Mouse (Mus musculus) c-Kit-positive CD71-positive TER-119-positive erythroid progenitor cells, embryonic 14.5 days (primary cell): ENCODE results near the gene Apof.

Experiments used
- DNase-seq: peaks from one replicate; pipeline ENCODE4 v3.0.0-alpha.2; 2013; ENCODE audit warnings: low spot score

The Apof gene

DNA sequence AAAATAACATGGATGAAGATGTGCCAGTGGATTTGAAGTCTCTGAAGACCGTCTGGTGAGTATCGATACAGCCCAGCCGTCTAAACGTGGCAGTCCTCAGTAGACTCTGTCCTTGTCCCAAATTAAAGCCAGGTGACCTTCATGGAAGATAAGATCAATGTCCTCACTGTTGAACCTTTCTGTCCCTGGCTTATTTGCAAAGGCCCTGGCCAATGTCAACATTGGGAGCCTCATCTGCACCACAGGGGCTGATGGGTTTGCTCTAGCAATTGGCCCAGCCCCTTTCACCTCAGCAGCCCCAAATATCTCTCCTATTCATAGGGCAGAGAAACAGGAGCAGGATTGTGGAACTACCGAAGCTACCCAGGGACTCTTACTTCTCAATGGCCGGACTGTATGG, at the start of gene Apof:
TSS of gene Apof (plus strand) at position 301 of the 400 bp plus-strand sequence.
- DNase-seq = no peak

DNA sequence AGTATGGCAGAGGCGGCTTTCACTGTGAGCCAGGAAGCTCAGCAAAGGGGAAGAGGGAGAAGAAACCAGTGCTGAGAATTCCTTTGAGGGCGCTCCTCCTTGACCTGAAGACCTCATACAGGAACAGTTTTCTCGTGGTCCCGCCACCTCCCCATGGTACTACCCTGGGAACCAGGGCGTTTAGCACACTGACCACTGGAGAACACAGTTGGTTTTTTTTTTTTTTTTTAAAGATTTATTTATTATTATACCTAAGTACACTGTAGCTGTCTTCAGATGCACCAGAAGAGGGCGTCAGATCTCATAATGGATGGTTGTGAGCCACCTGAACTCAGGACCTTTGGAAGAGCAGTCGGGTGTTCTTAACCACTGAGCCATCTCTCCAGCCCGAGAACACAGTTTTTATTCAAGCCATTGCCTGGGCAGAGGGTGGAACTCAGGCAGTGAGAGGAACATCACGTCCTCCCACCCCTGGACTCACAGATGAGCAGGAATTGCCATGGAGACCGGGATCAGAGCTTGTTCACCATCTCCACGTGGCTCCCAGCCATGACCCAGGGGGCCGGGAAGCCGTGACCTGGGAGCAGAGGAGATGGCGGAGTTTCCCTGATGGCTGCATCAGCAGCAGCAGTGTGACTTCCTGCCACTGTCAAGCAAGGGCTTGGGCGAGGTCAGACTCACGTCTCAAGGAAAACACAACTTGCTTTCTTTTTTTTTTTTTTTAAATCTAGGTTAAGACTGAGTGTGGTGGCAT, 46.8 kb upstream of the Apof start:
- DNase-seq = no peak

DNA sequence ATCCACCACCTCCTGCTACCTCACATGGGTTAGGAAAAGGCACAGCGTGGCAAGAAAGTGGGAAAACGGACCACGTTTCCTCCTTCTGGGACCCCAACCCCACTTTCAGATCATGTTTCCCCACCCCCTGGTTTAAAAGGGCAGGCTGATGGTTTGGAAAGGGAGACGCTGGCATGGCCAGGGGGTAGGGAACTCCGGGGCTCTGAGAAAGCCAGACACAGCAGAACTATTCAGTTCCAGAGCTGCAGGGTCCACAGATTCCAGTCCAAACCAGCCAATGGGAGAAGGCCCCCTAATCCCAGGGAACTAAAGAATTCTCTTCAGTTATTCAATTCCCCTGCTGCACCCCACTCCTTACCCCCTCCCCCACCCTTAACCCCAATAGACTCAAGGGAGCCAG, 43.4 kb upstream of the Apof start:
- no peak for DNase-seq

DNA sequence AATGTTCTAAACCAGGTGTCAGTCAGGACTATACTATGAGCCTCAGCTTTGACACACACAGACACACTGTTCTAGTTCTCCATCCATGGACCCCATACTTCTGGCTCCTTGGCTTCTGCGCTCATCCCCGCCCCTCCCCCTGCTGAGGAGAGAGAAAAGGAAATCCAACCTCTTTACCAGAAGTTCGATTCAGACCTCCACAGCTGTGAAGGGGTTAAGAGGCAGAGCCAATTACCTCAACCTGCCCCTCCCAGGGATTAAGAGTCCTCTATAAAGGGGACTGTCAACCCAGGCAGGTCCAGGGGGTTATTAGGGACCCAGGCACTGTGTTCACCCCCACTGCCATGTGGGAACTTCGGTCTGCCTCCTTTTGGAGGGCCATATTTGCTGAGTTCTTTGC, 42.9 kb upstream of the Apof start, which contains the start of gene Mip:
TSS of gene Mip (plus strand) at position 301 of the 400 bp plus-strand sequence.
- no peak for DNase-seq

DNA sequence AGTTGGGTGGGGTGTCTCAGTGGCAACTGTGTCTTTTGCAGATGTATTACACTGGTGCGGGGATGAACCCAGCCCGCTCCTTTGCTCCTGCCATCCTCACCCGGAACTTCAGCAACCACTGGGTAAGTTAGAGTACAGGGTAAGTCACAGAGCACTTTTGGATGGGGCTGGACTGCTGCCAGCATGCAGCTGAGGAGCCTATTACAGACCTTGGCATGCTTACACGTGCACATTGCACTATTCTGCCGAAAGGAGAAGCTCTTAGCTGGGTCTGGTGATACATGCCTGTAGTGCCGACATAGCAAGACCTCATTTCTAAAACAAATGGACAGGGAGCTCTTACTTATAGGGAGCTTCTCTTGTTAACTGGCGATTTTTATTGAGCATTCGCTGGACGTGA, 40.9 kb upstream of the Apof start:
- DNase-seq = no peak

DNA sequence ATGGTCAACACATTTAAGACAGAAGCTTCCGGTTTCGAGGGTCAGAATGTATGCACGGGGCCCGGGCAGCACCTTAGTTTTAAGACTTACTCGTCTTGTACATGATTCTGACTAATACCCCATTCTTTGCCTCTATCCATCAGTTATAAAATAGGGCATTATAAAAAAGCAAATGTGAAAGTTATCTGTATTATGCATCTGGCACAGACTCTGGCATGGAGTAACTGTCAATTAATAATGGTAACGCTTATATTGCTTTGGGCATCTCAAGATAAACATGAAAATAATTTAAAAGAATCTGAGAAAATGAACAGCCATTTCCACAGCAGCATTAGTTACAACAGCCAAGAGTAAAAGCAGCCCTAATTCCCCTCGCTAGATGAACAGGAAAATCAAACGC, 40.5 kb upstream of the Apof start:
- no peak for DNase-seq

DNA sequence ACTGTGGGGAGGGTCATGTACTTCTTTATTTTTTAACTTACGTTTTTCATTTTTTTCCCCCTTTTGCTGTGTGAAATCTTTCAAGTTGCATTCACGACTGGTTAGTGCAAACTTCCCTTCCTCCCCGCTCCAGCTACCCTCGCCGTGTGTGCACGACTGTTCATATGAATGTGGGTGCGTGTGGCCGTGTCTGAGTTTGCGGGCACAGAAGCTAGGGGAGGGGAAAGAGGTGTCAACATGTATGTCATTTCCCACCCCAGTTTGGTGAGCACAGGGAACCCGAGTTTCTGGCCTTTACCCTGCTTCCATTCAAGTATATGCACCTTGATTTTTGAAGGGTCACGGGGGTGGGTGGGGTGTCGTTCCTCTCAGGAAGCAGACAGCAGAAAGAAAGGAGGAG, 37.9 kb upstream of the Apof start:
- DNase-seq = no peak

DNA sequence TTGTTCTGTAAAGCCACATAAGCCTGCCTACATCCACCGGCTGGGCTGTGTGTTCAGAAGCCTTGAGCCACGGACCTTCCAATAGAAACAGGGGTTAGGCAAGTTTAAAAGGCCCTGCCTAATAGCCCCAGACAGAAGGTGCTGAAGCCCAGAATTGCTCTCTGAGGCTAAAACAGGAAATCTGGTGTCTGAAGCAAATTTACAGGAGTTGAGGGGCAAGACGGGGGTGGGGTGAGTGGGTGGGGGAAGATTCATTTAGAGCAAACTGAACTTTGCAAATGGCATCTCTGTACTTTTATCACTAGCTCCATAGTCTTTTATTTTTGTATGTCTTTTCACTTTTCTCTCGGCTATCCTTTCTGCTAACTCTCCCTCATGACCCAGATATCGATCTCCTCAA, 37.3 kb upstream of the Apof start:
- DNase-seq = no peak

DNA sequence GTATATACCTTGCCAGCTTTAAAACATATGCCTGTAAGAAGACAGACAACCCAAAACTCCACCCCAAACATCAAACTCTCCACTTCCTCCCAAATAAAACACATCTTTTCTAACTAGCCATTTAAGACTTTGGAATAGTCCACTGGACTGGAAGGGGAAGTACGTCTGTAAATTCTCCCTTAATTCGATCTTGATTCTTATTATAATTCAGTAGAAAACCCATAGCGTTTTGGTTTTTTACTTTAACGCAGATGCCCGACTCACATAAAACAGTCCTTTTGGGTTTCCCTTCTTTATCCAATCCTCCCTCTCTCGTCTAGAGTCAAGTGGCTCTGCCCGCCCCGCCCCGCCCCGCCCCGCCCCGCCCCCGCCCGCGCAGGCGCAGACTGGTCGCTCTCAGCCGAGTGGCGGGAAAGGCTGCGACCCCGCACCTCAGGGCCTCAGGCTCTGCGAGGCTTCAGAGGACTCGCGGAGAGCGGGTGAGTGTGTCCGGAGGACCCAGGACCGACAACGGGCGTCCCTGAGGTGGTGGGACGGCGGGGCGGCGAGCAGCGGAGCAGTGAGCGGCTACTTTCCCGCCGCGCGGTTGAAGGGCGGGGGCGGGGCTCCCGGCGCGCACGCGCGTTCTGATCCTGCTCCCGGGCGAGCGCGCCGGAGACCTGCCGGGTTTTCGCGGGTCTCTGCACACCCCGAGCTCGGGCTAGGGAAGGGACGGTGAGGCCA, 36.6 kb upstream of the Apof start, which contains the start of gene Timeless:
TSS of gene Timeless (plus strand) at position 369 of the 723 bp plus-strand sequence.
- DNase-seq = peak; percentile 80

DNA sequence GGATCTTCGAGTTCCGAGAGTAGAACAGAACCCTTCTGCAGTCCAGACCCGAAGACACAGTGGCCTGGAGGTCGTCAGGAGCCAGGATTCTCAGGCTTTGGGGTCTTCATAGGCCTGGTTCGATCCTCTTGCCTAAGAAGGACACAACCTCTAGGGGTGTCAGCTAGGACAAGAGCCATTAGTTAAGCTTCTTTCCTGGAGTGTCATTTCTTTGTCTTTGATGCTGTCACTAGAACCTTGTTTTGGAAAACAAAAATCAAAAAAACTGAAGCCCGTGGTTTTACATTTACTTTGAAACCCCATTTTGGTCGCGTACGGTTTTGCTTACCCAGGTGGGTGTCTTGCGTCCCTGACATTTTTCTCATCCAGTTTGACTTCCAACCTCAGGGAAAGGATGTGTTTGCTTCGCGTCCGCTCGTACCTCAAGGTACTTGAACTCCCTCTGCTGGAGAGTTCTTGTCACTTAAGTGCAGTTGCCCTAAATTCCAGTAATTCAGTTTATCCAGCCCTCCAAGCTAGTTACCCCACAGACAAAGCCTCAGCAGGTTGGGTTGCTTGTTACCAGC, 36.0 kb upstream of the Apof start:
- peak; percentile 85 for DNase-seq

DNA sequence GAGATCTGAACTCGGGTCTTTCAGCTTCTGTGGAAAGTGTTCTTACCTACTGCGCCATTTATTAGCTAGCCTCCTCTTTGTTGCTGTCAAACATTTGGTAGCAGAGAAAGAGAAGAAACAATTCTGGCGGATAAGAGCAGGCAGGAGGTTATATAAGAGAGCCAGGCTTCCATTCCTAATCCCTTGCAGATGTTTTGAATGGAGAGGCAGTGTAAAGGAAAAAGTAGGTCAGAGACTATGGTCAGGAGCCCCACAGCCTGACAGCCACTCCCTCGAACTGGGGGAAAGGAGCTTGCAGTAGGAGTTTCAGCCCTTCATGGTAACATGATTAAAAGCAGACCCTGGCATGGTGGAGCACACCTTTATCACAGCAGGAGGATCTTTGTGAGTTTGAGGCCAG, 32.1 kb upstream of the Apof start:
- no peak for DNase-seq

DNA sequence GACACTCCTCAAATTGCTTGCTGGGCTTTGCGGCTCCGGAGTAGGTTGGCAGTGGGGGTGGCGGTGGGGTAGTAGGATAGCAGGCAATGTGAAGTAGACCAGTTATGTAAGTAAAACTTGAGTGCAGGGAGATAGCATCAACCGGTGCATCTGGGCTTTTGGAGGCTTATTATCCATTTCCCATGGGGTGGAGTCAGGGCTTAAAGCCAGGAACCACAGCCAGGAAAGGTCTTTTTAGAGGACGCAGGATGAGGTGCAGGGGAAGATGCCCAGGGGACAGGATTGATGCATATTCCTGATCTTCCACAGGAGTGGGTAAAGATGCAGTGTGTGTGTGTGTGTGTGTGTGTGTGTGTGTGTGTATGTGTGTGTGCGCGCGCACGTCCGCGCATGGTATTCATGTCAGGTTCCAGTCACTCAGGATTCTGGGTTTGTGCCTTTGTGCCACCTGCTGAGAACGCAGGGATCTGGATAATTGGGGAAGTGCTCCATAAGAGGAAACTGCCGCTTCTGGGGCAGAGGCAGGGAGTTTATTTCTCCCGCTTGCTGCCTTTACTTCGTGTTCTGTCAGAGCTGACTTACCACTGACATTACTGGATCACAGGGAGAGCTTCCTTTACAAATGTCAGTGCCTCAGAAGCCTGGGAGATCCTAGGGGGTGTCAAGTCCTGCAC, 30.5 kb upstream of the Apof start:
- DNase-seq = no peak

DNA sequence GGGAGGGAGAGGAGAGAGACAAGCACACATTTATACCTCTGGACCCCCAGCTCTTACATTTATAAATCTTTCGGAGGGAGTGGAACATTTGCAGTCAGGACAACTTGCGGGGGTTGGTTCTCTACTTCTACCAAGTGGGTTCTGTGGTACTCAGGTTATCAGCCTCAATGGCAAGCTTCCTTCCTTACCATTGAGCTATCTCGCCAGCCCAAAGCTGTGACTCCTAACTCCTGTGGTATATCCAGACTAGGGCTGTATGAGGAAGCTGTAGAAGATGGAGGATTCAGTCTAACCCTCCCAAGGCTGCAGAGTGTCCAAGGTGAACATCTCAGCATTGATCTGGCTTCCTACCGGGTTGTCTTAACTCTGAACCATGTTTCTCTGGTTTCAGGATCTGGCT, 29.3 kb upstream of the Apof start:
- DNase-seq = no peak

DNA sequence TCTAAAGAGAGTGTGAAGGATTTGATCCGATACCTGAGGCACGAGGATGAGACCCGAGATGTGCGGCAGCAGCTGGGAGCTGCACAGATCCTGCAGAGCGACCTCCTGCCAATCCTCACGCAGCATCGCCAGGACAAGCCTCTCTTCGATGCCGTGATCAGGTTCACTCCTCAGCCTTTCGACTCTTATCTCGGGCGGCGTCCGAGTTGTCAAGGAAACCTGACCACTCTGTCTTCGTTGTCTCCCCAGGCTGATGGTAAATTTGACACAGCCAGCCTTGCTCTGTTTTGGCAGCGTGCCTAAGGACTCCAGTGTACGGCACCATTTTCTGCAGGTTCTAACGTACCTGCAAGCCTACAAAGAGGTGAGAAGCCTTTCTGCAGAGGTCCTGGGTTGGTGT, 28.3 kb upstream of the Apof start:
- no peak for DNase-seq

DNA sequence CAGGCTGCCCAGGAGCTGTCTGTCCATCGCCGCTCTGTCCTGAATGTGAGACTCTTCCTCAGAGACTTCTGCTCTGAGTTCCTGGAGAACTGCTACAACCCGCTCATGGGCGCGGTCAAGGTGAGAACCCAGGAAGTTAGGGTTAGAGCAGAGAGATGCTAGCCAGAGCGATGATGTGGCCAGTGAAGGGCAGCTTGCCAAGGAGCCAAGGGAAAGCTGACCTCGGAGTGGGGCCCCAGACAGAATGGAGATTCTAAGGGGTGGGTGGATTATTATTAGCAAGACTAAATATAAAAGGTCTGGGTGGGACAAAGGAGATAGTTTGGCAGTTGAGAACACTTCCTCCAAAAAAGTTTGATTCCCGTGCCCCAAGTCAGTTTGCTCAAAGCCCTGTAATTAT, 25.2 kb upstream of the Apof start:
- DNase-seq = no peak

DNA sequence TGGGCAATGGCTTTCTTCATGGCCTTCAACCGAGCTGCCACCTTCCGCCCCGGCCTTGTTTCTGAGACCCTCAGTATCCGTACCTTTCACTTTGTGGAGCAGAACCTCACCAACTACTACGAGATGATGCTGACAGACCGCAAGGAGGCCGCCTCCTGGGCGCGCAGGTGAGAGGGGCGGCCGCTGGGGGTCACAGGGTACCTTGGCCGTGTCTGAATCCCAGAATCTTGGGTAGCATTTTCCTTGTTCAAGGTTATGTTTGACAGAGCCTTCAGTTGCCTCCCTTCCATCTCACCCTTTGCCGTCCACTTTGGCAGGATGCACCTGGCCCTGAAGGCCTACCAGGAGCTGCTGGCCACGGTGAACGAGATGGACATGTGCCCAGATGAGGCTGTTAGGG, 24.4 kb upstream of the Apof start:
- no peak for DNase-seq

DNA sequence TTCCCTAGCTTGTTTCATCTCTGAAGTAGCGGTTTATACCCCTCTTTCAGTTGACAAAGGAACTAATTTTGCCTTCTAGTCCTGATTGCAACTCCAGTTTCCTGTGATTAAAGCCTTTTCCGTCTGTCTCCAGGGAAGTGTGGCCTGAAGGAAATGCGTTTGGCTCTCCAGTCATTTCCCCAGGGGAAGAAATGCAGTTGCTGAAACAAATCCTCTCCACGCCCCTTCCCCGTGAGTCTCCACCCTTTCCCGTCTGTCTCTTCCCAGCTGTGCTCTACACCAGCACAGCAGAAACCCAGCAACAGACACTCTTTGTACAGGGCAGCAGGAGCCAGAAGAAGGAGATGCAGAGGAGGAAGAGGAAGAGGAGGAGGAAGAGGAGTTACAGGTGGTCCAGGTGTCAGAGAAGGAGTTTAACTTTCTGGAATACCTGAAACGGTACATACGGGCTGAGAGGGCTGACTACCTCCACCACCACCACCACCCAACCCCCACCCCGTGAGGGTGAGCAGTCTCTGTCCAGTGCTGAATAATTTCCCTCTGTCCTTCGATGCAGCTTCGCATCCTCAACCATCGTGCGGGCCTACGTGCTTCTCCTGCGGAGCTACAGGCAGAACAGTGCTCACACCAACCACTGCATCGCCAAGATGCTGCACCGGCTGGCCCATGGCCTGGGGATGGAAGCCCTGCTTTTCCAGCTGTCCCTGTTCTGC, 21.3 kb upstream of the Apof start:
- DNase-seq = no peak

DNA sequence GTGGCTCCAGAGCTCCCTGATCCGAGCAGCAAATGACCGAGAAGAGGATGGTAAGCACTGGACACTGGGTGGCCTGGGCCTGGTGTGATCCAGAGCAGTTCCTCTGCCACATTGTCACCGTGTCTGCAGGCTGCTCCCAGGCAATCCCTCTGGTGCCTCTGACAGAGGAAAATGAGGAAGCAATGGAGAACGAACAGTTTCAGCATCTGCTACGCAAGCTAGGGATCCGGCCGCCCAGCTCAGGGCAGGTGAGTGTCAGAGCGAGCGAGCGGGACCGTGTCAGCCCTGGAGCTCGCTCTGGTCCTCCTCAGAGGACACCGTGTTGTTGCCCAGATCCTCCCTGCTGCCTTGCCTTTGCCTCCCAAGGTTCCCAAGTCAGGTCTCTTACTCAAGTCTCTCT, 17.9 kb upstream of the Apof start:
- no peak for DNase-seq

DNA sequence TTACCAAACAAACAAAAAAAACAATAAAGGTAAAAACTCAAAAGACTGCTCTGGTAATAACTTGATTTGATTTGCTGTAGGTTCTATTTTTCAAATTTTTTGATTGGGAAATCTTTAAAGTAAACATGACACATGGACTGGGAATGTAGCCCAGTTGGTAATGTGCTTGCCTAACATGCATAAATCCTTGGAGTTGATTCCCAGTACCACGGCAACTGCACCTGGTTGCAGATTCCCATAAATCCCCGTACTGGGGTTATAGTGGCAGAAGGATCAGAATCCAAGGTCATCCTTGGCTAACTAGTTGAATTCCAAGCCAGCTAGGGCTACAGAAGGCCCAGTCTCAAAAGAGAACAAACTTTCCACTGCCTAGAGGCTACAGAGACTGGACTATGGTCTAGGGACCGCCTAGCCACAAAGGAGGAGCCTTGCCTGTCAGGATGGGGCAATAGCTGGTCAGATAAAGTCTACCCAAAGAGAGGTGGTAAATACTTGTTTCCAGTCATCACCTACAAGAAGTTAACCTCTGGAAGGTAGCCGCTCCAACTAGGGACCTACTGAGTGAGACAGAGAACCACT, 14.7 kb upstream of the Apof start, which contains the start of gene Apon:
TSS of gene Apon (plus strand) at position 420 of the 579 bp plus-strand sequence.
- no peak for DNase-seq

DNA sequence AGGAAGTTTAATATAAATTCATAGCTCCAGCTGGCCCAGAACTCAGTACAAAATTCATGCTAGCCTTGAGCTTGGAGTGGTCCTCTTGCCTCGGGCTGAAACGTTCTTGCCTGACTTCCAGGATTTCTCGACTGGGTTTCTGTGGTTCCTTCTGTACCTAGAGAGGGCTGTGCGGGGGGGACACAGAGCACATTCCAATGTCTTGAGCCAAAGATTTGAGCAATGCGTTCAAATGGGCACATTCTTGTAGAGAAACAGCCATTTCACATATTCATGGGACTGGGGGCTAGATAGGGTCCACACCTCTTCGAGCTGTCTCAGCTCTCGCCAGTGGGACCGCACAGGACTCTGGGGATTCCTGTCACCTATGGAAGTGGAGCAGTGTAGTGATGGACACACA, 12.5 kb upstream of the Apof start:
- no peak for DNase-seq

DNA sequence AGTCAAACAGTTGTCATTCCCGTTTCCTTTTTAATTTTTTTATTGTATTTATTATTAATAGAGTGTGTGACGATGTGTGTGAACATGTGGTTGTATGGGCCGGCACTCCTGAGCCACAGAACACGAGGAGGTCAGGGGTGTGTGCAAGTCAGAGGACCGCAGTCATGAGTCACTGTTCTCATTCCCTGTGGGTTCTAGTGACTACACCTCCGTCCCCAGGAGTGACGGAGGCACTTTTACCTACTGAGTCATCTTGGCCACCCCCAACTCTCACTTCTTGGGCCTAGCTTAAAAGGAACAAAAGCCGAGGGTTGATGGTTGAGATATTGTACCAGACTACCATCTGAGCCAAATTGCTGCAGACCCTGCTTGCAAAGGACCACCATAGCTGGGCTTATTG, 12.1 kb upstream of the Apof start:
- no peak for DNase-seq

DNA sequence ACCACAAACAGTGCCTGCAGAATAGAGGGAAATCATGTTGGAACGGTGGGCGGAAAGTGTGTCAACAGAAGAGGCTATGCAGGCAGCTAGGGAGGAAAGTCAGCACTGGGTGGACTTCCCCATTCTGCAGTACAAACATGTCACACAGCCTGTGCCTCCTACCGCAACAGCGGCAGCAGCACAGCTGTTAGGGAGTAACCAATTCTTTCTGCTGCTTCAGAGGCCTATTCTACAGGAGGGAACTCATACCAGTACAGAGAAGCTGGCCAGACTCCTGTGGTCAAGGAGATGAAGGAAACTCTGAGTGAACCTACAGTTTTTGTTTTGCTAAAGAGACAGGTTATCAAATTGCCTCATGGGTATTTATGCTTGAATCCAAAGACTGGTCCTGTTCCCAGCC, 9.5 kb upstream of the Apof start:
- DNase-seq = no peak
